Mouse (Mus musculus) gastrocnemius, postnatal 10 days (tissue): Measurements from ENCODE around the gene Caskin2. TPM values are rescaled to one million over a fixed set of nuclear protein-coding genes. Genes with fewer than 3 reads are reported as not detected.

ENCODE experiments used
- DNase-seq: peaks from one replicate; pipeline ENCODE4 v3.0.0; 2021; ENCODE audit warnings: mixed read lengths
- total RNA-seq, 2 experiments: library from RNA; stranded (reverse); gene quantifications; 2 replicates each; pipeline ENCODE4 v1.2.3; 2021

Gene Caskin2
- total RNA-seq, 2 experiments from 2014 or later = 16.8 to 22.7 TPM

DNA sequence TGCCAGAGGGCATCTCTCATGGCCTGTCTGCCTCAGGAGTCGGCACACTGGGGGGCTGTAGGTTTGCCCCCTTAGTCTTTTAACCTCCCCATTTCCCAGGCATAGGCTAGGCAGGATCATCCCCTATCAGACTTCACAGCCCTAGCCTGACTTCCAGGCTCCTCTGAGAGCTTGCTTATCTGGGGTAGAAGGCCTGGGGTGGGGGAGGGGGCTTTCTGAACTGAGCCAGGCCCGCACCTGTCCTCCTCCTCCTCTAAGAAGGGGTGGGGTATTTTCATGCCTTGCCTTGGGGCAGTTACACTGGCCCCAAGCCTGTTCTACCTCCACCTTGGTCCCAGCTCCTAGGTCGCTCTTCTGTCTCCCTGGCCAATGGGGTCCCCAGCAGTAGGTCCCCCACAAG lies 18.1 kb upstream of the Caskin2 start:
- no peak for DNase-seq

GRCm38 (mm10) chr11:115830550-115831325 lies 17.3 kb upstream of the Caskin2 start:
- no peak for DNase-seq

DNA sequence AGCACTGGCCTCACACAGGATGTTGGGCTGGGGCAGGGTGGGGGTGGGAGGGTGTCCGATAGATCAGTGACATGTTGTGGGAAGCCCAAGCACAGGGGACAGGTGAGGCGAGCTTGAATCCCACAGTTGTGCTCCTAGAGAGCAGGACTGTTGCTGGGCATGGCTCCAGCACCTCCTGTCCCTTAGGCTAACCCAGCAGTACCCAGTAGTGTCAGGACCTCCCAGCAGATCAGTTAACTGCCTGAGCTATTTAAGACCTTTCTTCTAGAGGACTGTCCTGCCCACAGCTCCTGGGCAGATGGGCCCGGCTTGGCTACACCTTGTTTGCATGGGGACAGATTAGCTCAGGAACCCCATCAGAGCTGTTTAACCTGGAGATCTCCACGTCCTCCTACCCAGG lies 15.6 kb upstream of the Caskin2 start:
- peak; percentile 19 for DNase-seq

GRCm38 (mm10) chr11:115827624-115828023 lies 14.2 kb upstream of the Caskin2 start:
- no peak for DNase-seq

- DNase-seq = no peak
Observed at GRCm38 (mm10) chr11:115826487-115826886, 13.0 kb upstream of the Caskin2 start.

DNA sequence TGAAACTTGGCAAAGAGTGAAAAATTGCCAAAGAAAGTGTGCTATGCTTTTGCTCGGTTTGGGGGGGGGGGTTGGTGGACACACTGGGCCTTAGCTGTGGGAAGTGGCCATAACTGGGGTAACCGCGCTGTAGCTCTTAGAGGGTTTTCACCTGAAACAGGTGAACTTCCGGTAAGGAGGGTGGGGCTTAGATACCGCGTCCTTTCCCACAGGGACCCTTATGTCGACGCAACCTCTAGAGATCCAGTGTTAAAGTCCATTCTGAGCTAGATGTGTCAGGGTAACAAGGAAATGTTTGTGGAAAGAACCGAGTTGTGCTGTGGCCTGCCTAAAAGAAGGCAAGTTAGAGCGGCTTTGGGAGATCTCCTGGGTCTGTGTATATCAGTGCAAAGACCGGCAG lies 11.4 kb upstream of the Caskin2 start:
- no peak for DNase-seq

DNA sequence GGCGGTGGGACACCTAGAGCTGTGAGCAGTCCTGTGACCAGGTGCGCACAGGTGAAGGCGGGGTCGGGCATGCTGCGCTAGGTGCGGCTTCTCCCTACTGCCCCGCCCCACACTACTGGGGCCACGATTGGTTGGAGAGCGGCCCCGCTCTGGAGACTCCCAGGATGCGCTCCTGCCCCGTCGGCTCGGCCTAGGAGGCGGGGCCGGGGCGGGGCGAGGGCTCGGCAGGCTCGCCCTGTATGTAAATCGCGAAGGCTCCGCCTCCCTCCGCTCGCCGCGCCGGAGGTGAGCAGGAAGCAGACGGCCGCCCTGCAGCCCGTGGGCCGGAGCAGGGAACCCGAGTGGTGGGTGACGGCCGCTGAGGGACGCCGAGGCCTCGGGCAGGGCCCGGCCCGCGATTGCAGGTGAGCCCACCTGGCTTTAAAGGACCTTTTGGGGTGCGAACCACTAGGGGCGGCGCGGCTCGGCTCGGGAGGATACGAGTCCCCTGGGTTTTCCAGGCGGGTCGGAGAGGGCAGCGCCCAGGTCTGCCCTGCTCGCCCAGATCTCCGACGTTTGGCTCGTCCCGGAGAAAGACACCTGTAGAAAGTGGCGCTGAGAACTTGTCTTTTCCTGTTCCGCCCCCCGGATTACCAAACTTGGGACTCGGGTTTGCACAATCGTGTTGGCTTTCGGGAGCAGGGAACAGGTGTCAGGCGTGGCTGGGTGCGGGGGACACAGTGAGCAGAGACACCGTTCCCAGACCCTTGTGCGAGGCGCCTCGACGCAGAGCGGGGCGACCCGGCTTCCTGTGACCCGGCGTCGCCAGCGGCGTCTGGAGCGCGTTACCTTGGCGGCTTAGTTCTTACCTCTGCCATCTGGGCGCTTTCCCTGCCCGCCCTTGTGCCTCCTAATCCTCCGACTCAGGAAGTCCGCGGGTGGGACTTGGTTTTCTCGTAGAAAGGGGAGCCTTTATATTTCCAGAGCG lies 10.6 kb upstream of the Caskin2 start, which contains the start of gene Llgl2:
TSS of gene Llgl2 (plus strand) at position 276 of the 967 bp plus-strand sequence.
- peak; percentile 83 for DNase-seq

DNA sequence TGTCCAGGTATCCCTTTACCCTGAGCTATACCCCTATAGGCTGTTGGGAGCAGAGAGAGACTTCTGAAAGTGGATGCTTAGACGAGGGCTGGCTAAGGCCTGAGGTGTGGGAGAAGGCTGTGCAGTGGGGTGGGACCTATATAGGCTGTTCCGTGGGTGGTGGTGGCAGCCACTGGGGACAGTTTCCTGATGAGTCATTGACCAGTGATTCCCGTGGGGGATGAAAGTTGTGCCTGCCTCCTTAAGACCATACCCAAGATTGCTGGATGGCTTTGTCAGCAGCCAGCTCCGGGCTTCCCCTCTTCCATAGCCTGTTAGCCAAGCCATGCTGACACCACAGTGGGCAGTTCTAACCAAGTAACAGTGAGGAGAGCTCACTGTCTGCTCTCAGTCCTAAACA lies 7.6 kb upstream of the Caskin2 start:
- no peak for DNase-seq

- no peak for DNase-seq
Observed at GRCm38 (mm10) chr11:115819915-115820623, 6.6 kb upstream of the Caskin2 start.

DNA sequence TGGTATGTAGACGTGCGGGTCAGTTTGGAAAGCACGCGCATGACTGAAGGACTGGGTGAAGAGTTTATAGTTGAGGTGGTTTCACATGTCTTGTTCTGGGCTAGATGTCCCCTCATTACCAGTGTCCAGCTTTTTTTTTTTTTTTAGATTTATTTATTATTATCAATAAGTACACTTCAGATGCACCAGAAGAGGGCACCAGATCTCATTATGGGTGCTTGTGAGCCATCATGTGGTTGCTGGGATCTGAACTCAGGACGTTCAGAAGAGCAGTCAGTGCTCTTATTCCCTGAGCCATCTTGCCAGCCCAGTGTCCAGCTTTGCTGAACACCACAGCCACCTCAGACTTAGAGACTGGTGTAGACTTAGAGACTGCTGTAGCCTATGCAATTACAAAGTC lies 3.9 kb upstream of the Caskin2 start:
- no peak for DNase-seq

- peak; percentile 92 for DNase-seq
Observed at GRCm38 (mm10) chr11:115814605-115815450, 1.4 kb upstream of the Caskin2 start, which contains the start of gene Tsen54. TSS of gene Tsen54 (plus strand) at chr11:115814724.

GRCm38 (mm10) chr11:115812533-115813420 lies 662 bp downstream of the Caskin2 start:
- peak; percentile 44 for DNase-seq

GRCm38 (mm10) chr11:115812095-115812494 lies 1.3 kb downstream of the Caskin2 start:
- no peak for DNase-seq

GRCm38 (mm10) chr11:115811381-115812093 lies 1.9 kb downstream of the Caskin2 start:
- no peak for DNase-seq

- no peak for DNase-seq
Observed at GRCm38 (mm10) chr11:115810377-115810776, 3.1 kb downstream of the Caskin2 start.

GRCm38 (mm10) chr11:115809311-115809781 lies 4.1 kb downstream of the Caskin2 start:
- DNase-seq = no peak

DNA sequence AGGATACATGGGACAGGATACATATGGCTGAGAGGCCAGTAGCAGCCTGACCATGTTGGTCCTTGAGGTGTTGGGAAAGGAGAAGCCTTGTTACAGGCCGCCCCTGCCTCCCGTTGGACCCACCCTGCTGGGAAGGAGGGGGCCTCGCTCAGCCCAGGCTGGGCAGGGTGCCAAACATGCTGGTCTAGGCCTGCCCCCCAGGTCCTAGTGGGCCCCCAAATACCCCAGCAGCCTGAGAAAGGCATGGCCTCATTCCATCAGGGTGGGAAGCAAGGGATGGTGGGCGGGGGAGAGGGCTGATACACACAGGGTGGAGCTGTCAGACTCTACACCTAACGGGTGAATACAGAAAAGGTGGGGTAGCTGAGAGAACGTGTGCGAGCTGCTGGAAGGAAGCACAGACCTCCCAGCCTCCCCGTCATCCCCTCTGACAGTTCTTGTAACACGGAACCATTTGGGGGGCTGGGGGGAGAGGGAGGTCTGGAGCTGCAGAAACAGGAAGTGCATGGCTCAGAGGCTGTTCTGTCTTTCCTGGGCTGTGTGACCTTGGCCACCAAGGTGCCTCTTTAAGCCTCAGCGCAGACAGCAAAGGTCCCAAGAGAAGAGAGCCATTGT lies 4.6 kb downstream of the Caskin2 start:
- DNase-seq = peak; percentile 56

DNA sequence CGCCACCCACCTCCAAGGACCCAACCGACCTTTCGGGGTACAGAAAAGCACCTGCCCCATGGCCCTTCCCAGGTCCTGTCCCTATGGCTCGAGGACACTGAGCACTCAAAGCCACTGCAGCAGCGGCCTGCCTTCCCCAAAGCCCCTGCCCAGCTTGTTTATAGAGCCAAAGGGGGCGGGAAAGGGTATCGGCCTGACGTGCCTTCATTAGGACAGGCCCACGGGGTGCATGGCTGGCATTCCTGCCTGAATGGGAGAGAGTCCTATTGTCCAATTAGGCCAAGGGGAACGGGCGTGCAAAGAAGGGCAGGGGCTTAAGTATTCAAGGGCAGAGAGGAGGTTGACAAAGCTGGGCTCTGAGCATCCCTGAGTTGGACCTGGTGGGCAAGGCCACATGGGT lies 5.5 kb downstream of the Caskin2 start:
- no peak for DNase-seq

GRCm38 (mm10) chr11:115807306-115807705 lies 6.1 kb downstream of the Caskin2 start:
- no peak for DNase-seq
